Comparison of ENCODE assay signal across 25 mouse cellular contexts in genomic region chr8:122227345-122227744, GRCm38 (mm10). TPM values are rescaled to one million over a fixed set of nuclear protein-coding genes. Genes with fewer than 3 reads are reported as not detected.
DNase-seq lines count a peak whose midpoint lies in the region; ATAC-seq lines count a peak whose summit lies in the region.
"Had no signal": no experiment of that assay in that cellular context is flagged by ENCODE, and none has a peak within 500 bp of the region (broad histone marks: within the 10 kb centered on the region; RNA-seq: fewer than 3 reads in every experiment).

No protein-coding gene starts in this region.

- WGBS in hindbrain, embryonic 13.5 days: 88% methylated on average over 6 of the region's 6 CpGs

- H3K4me3 ChIP-seq in hindbrain, embryonic 13.5 days: no peak overlapping the region
- H3K4me3 ChIP-seq: forebrain, embryonic 10.5 days; forebrain, embryonic 15.5 days; heart, adult 2 months; heart, embryonic 13.5 days; intestine, embryonic 15.5 days; limb, embryonic 13.5 days; liver, embryonic 12.5 days; stomach, embryonic 15.5 days had no signal

- H3K27ac ChIP-seq in hindbrain, embryonic 13.5 days: no peak overlapping the region
- H3K27ac ChIP-seq: forebrain, embryonic 10.5 days; forebrain, embryonic 15.5 days; heart, adult 2 months; heart, embryonic 13.5 days; hindbrain, postnatal 0 days; intestine, embryonic 15.5 days; kidney, postnatal 0 days; limb, embryonic 13.5 days; liver, embryonic 12.5 days; stomach, embryonic 15.5 days had no signal

- H3K4me1 ChIP-seq in hindbrain, embryonic 13.5 days (replicated peaks): peaks cover 41% of the 10 kb centered on the region
- H3K4me1 ChIP-seq: liver, embryonic 12.5 days had no signal

- intact Hi-C loops in gastrocnemius, postnatal 14 days (cut with DNase I; ENCODE audit: low total_unique reads): no loop called here
- intact Hi-C loops in heart, postnatal 10 days (cut with DNase I): no loop called here

- no peaks in the 10 kb centered on the region for H3K9me3 ChIP-seq in hindbrain, embryonic 13.5 days
- H3K9me3 ChIP-seq: forebrain, embryonic 10.5 days; forebrain, embryonic 15.5 days; heart, embryonic 13.5 days; intestine, embryonic 15.5 days; limb, embryonic 13.5 days; liver, embryonic 12.5 days; stomach, embryonic 15.5 days had no signal

- no peaks in the 10 kb centered on the region for H3K36me3 ChIP-seq in hindbrain, embryonic 13.5 days
- H3K36me3 ChIP-seq: forebrain, embryonic 10.5 days; forebrain, embryonic 15.5 days; heart, embryonic 13.5 days; intestine, embryonic 15.5 days; limb, embryonic 13.5 days; liver, embryonic 12.5 days; stomach, embryonic 15.5 days had no signal

- peak; percentile 43 for DNase-seq in gastrocnemius, postnatal 25 days
- no peak for DNase-seq in gastrocnemius, postnatal 14 days
- peak; percentile 87 for DNase-seq in MN1 (ENCODE audit: low spot score)
- DNase-seq in adrenal gland, postnatal 36 days: peak; percentile 43 to 70
- DNase-seq in heart, postnatal 10 days: no peak
- DNase-seq: cerebellum, adult 2 months; cerebellum, postnatal 25 days; heart, adult 2 months; heart, postnatal 14 days; kidney, adult 2 months; kidney, postnatal 4 days; liver, postnatal 0 days; lung, postnatal 36 days; right cerebral cortex, postnatal 25 days had no signal

- no peak overlapping the region for H3K9ac ChIP-seq in hindbrain, embryonic 13.5 days
- H3K9ac ChIP-seq: forebrain, embryonic 15.5 days; heart, embryonic 13.5 days; intestine, embryonic 15.5 days; limb, embryonic 13.5 days; liver, embryonic 12.5 days; liver, postnatal 0 days; stomach, embryonic 15.5 days had no signal

- peaks cover 67% of the 10 kb centered on the region for H3K27me3 ChIP-seq in hindbrain, embryonic 13.5 days

- ATAC-seq in hindbrain, embryonic 13.5 days (ENCODE audit: low FRiP score): no peak
- ATAC-seq: forebrain, embryonic 15.5 days; hindbrain, postnatal 0 days; intestine, embryonic 15.5 days; liver, embryonic 12.5 days; liver, postnatal 0 days had no signal

- H3K4me2 ChIP-seq in hindbrain, embryonic 13.5 days: no peak overlapping the region
- H3K4me2 ChIP-seq: forebrain, embryonic 15.5 days; heart, embryonic 13.5 days; intestine, embryonic 15.5 days; limb, embryonic 13.5 days; liver, embryonic 12.5 days; midbrain, embryonic 11.5 days; stomach, embryonic 15.5 days had no signal

RNA-seq across cellular contexts. Expression of gene Zfpm1, which starts 54.6 kb away (rescaled TPM):
- 1 to 10 TPM; 8.5 to 8.8 TPM for total RNA-seq in gastrocnemius, postnatal 25 days (2021)
- 1 to 10 TPM; 8.4 to 8.6 TPM for total RNA-seq in gastrocnemius, postnatal 14 days (2021)
- 10 to 100 TPM; 14.0 to 15.5 TPM for total RNA-seq in adrenal gland, postnatal 36 days (2021)
- polyA plus RNA-seq in hindbrain, embryonic 13.5 days (2015; fragmentation: Nextera tagmentation; extraction: Ambion mirVana): 1.4 and 1.5 TPM in 2 replicates
- 10 to 100 TPM; 35.3 to 38.0 TPM for total RNA-seq in heart, postnatal 10 days (2021)

Comparison
In these comparisons a context has a peak if more than half of its experiments do, and no peak if none do; other contexts are left out.
1. DNase-seq: peak in gastrocnemius, postnatal 25 days (single experiment), MN1 (single experiment) and adrenal gland, postnatal 36 days (2 of 2); none in gastrocnemius, postnatal 14 days (single experiment) and heart, postnatal 10 days (0 of 2).